Comparison of ENCODE assay signal across 9 mouse cellular contexts in the genomic region with DNA sequence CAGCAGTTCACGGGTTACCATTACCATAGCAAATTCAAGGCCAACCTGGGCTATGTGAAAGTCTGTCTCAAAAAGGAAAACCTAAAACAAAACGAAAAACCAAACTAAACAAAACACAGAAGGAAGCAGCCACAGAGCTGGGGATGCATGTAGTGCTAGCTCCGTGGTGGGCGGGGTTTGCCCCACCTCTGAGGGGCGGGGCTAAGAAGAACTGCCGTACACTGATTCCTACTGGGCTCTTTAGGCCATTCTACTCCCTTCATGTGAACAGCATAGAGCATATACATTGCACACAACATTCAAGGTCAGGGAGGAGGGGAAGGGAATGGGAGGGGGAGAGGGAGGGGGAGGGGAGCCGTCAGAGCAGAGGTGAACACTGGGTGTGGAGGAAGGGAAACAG. TPM values are rescaled to one million over a fixed set of nuclear protein-coding genes. Genes with fewer than 3 reads are reported as not detected.
DNase-seq lines count a peak whose midpoint lies in the region; ATAC-seq and TF ChIP-seq lines count a peak whose summit lies in the region.
"Had no signal": no experiment of that assay in that cellular context is flagged by ENCODE, and none has a peak within 500 bp of the region (broad histone marks: within the 10 kb centered on the region; RNA-seq: fewer than 3 reads in every experiment).

No protein-coding gene starts in this region.

- no peak for TF ChIP-seq POLR2A in kidney, adult 2 months (IDR thresholded peaks at IDR 0.05; ENCODE audit: low read depth, low read length)

- peak; percentile 26 for DNase-seq in kidney, adult 2 months
- DNase-seq in kidney, adult 11 months: no peak
- peak; percentile 31 to 61 for DNase-seq in CD8-positive naive resting alpha-beta T cell, adult 2 months (ENCODE audit: low read depth in 2 of 2, low spot score in 2 of 2)
- DNase-seq in splenic B cell, adult 2 months (ENCODE audit: low read depth, low spot score): peak; percentile 67
- DNase-seq in right cerebral cortex, postnatal 14 days: no peak

- 41% methylated on average over 7 of the region's 7 CpGs for WGBS in kidney, adult 2 months

- H3K4me1 ChIP-seq in kidney, adult 2 months (ENCODE audit: control insufficient read depth, insufficient read depth, low read length): peaks cover 9% of the 10 kb centered on the region

- no peaks in the 10 kb centered on the region for H3K27me3 ChIP-seq in kidney, adult 2 months (replicated peaks; ENCODE audit: control insufficient read depth, insufficient read depth, low read length)
- no peaks in the 10 kb centered on the region for H3K27me3 ChIP-seq in splenic B cell, adult 2 months (ENCODE audit: control insufficient read depth, insufficient read depth, low read length, poor library complexity, severe bottlenecking)
- H3K27me3 ChIP-seq: hindbrain, embryonic 15.5 days had no signal

- peak; percentile 62 for ATAC-seq in common myeloid progenitor, adult 5-6 weeks (replicated peaks; ENCODE audit: low read depth, poor library complexity, severe bottlenecking)
- no peak for ATAC-seq in megakaryocyte, adult 5-6 weeks (ENCODE audit: poor library complexity, severe bottlenecking)

- H3K27ac ChIP-seq in kidney, adult 2 months (ENCODE audit: insufficient read depth, low read depth, low read length): no peak overlapping the region

- no peak for TF ChIP-seq CTCF in kidney, adult 2 months (conservative IDR thresholded peaks at IDR 0.05; ENCODE audit: insufficient read depth, insufficient read length, low read depth, low read length)

- H3K4me3 ChIP-seq in kidney, adult 2 months (ENCODE audit: insufficient read depth, low read depth, low read length): no peak overlapping the region
- H3K4me3 ChIP-seq: hindbrain, embryonic 15.5 days had no signal

- no peaks in the 10 kb centered on the region; the same call in 1 of the 2 replicates for H3K36me3 ChIP-seq in kidney, adult 2 months (ENCODE audit: control insufficient read depth, insufficient read depth, low read length)
- no peaks in the 10 kb centered on the region for H3K36me3 ChIP-seq in splenic B cell, adult 2 months (ENCODE audit: control insufficient read depth, insufficient read depth, low read length, poor library complexity, severe bottlenecking)

RNA-seq across cellular contexts. Expression of a gene that starts 17.6 kb away (rescaled TPM):
- 32.2 and 34.4 TPM in 2 replicates for polyA plus RNA-seq in kidney, adult 2 months (2012; rRNA removed)
- not detected in 2 replicates for total RNA-seq in common myeloid progenitor, adult 5-6 weeks (2017)
- total RNA-seq in megakaryocyte, adult 5-6 weeks (2015): not detected in 2 replicates
- not detected in 2 replicates for total RNA-seq in megakaryocyte, adult 5-6 weeks (2017)
- polyA plus RNA-seq: hindbrain, embryonic 15.5 days; lung, embryonic 16.5 days had no signal

RNA-seq across cellular contexts. Expression of a gene that starts 44.4 kb away (rescaled TPM):
- 37.6 and 46.4 TPM in 2 replicates for polyA plus RNA-seq in kidney, adult 2 months (2012; rRNA removed)
- total RNA-seq in common myeloid progenitor, adult 5-6 weeks (2017): 7.9 and 9.5 TPM in 2 replicates
- 0.76 and 2.1 TPM in 2 replicates for total RNA-seq in megakaryocyte, adult 5-6 weeks (2015)
- total RNA-seq in megakaryocyte, adult 5-6 weeks (2017): 2.0 and 2.6 TPM in 2 replicates

Comparison
In these comparisons a context has a peak if more than half of its experiments do, and no peak if none do; other contexts are left out.
1. DNase-seq: peak in kidney, adult 2 months (single experiment), CD8-positive naive resting alpha-beta T cell, adult 2 months (2 of 2) and splenic B cell, adult 2 months (single experiment); none in kidney, adult 11 months (single experiment) and right cerebral cortex, postnatal 14 days (single experiment).